Mouse (Mus musculus) MEL (cell line): ENCODE data around the gene Ftcd. TPM values are rescaled to one million over a fixed set of nuclear protein-coding genes. Genes with fewer than 3 reads are reported as not detected.

Experiments used
- DNase-seq: peaks from one replicate; pipeline ENCODE4 v3.0.0; 2011; ENCODE audit warnings: low read depth, low spot score
- H3K27ac ChIP-seq: 2 replicates; pipeline ENCODE4 v1.5.1; 2012; ENCODE audit warnings: low read depth, mild to moderate bottlenecking, control low read depth, low read length, moderate library complexity; ENCODE audit not compliant: control insufficient read depth
- H3K27me3 ChIP-seq, 2 experiments: fragments of 150-350 bp in 1 of 2; sonication (generic) in 1 of 2; 2 replicates each; pipeline ENCODE4 v1.6.1; 2012; ENCODE audit warnings: low read length in 2 of 2, mild to moderate bottlenecking in 2 of 2, improper control_type of control experiment in 1 of 2, moderate library complexity in 1 of 2; ENCODE audit not compliant: insufficient read depth in 2 of 2, control insufficient read depth in 1 of 2
- H3K36me3 ChIP-seq, 2 experiments: 2 replicates each; pipeline ENCODE4 v1.6.1; 2012 to 2014; ENCODE audit warnings: low read length in 2 of 2, improper control_type of control experiment in 1 of 2, inconsistent platforms in 1 of 2, mild to moderate bottlenecking in 1 of 2; ENCODE audit not compliant: insufficient read depth in 2 of 2, control insufficient read depth in 1 of 2
- H3K4me1 ChIP-seq, 2 experiments: fragments of 150-350 bp in 1 of 2; sonication (generic) in 1 of 2; 2 replicates each; pipeline ENCODE4 v1.6.1; 2012; ENCODE audit warnings: low read length in 2 of 2, improper control_type of control experiment in 1 of 2, mild to moderate bottlenecking in 1 of 2; ENCODE audit not compliant: insufficient read depth in 2 of 2, control insufficient read depth in 1 of 2
- H3K4me3 ChIP-seq, 2 experiments: fragments of 150-350 bp in 1 of 2; sonication (generic) in 1 of 2; 2 replicates each; pipeline ENCODE4 v1.5.1; 2012; ENCODE audit warnings: low read depth in 2 of 2, low read length in 2 of 2, mild to moderate bottlenecking in 2 of 2, moderate library complexity in 2 of 2, control low read depth in 1 of 2, improper control_type of control experiment in 1 of 2; ENCODE audit not compliant: control insufficient read depth in 1 of 2, insufficient read depth in 1 of 2
- H3K79me2 ChIP-seq: 2 replicates; pipeline ENCODE4 v1.6.1; 2012; ENCODE audit warnings: mild to moderate bottlenecking, low read length, moderate library complexity; ENCODE audit not compliant: control insufficient read depth, poor library complexity, insufficient read depth
- H3K9ac ChIP-seq: 2 replicates; pipeline ENCODE4 v1.6.1; 2012; ENCODE audit warnings: low read depth, mild to moderate bottlenecking, control low read depth, low read length, moderate library complexity; ENCODE audit not compliant: control insufficient read depth, poor library complexity, severe bottlenecking
- H3K9me3 ChIP-seq: fragments of 150-350 bp; sonication (generic); replicated peaks from 2 replicates; pipeline ENCODE4 v1.6.1; 2012; ENCODE audit warnings: mild to moderate bottlenecking, low read length, improper control_type of control experiment, moderate library complexity; ENCODE audit not compliant: insufficient read depth
- BHLHE40 ChIP-seq: IDR thresholded peaks from 2 replicates; pipeline ENCODE4 v1.6.1; 2012; ENCODE audit warnings: low read depth, mild to moderate bottlenecking, inconsistent platforms, low read length, improper control_type of control experiment, borderline replicate concordance
- CHD1 ChIP-seq: IDR thresholded peaks from 2 replicates; pipeline ENCODE4 v1.6.1; 2012; ENCODE audit warnings: low read depth, mild to moderate bottlenecking, inconsistent platforms, low read length, improper control_type of control experiment
- GATA1 ChIP-seq: IDR thresholded peaks from 2 replicates; pipeline ENCODE4 v1.6.1; 2011; ENCODE audit warnings: low read depth, low read length, improper control_type of control experiment
- HCFC1 ChIP-seq: IDR thresholded peaks from 2 replicates; pipeline ENCODE4 v1.6.1; 2012; ENCODE audit warnings: low read depth, mild to moderate bottlenecking, inconsistent platforms, low read length, improper control_type of control experiment, moderate library complexity
- MAFK ChIP-seq: IDR thresholded peaks from 2 replicates; pipeline ENCODE4 v1.6.1; 2011; ENCODE audit warnings: low read depth, mild to moderate bottlenecking, low read length, improper control_type of control experiment, borderline replicate concordance
- MAX ChIP-seq: IDR thresholded peaks from 2 replicates; pipeline ENCODE4 v1.6.1; 2011; ENCODE audit warnings: low read length, improper control_type of control experiment
- MAZ ChIP-seq: IDR thresholded peaks from 2 replicates; pipeline ENCODE4 v1.6.1; 2012; ENCODE audit warnings: low read depth, mild to moderate bottlenecking, inconsistent platforms, low read length, improper control_type of control experiment
- MYB ChIP-seq: IDR thresholded peaks from 2 replicates; pipeline ENCODE4 v1.6.1; 2011; ENCODE audit warnings: mild to moderate bottlenecking, low read depth, low read length, improper control_type of control experiment
- NRF1 ChIP-seq: IDR thresholded peaks from 2 replicates; pipeline ENCODE4 v1.6.1; 2014; ENCODE audit warnings: low read depth, mild to moderate bottlenecking, inconsistent platforms, low read length, improper control_type of control experiment, moderate library complexity; ENCODE audit not compliant: poor library complexity, insufficient read depth, severe bottlenecking
- POLR2A ChIP-seq, 2 experiments: IDR thresholded peaks; 2 replicates each; pipeline ENCODE4 v1.6.1; 2011 to 2012; ENCODE audit warnings: low read length in 2 of 2, mild to moderate bottlenecking in 2 of 2, control low read depth in 1 of 2, improper control_type of control experiment in 1 of 2, low read depth in 1 of 2, moderate library complexity in 1 of 2; ENCODE audit not compliant: control insufficient read depth in 1 of 2, insufficient read depth in 1 of 2, poor library complexity in 1 of 2
- POLR2AphosphoS5 ChIP-seq: IDR thresholded peaks from 2 replicates; pipeline ENCODE4 v1.6.1; 2012; ENCODE audit warnings: low read depth, borderline replicate concordance, mild to moderate bottlenecking, inconsistent platforms, low read length, moderate library complexity, mixed read lengths
- SIN3A ChIP-seq: IDR thresholded peaks from 2 replicates; pipeline ENCODE4 v1.6.1; 2012; ENCODE audit warnings: low read length, improper control_type of control experiment, inconsistent platforms
- TCF12 ChIP-seq: IDR thresholded peaks from 2 replicates; pipeline ENCODE4 v1.6.1; 2014; ENCODE audit warnings: low read depth, mild to moderate bottlenecking, inconsistent platforms, low read length, improper control_type of control experiment, moderate library complexity
- UBTF ChIP-seq: IDR thresholded peaks from 2 replicates; pipeline ENCODE4 v1.6.1; 2012; ENCODE audit warnings: low read depth, mild to moderate bottlenecking, inconsistent platforms, low read length, improper control_type of control experiment, moderate library complexity, borderline replicate concordance; ENCODE audit not compliant: insufficient read depth
- ZC3H11A ChIP-seq: IDR thresholded peaks from 2 replicates; pipeline ENCODE4 v1.6.1; 2012; ENCODE audit warnings: low read depth, mild to moderate bottlenecking, inconsistent platforms, low read length, improper control_type of control experiment
- ZMIZ1 ChIP-seq: IDR thresholded peaks from 2 replicates; pipeline ENCODE4 v1.6.1; 2012; ENCODE audit warnings: low read depth, mild to moderate bottlenecking, inconsistent platforms, low read length, improper control_type of control experiment, moderate library complexity
- polyA plus RNA-seq, 2 experiments: library from polyadenylated mRNA; stranded (reverse) in 1 of 2; unstranded in 1 of 2; fragments of >175 nt in 1 of 2; fragments of >200 nt in 1 of 2; gene quantifications; 2 replicates each; pipeline versions ENCODE4 v1.2.1 to v1.2.4; 2012; ENCODE audit warnings: low replicate concordance in 2 of 2, low read depth in 1 of 2; ENCODE audit not compliant: insufficient read length in 2 of 2, insufficient read depth in 1 of 2, missing spikeins in 1 of 2
- total RNA-seq: library from RNA; depleted of rRNA; stranded (reverse); fragments of 300-350 nt; gene quantifications from 2 replicates; pipeline ENCODE4 v1.2.3, GENCODE M21; 2012

The Ftcd gene
- total and polyA plus RNA-seq, 3 experiments = not detected

- no peak for TF ChIP-seq ZC3H11A
- no peak for TF ChIP-seq MAX
- TF ChIP-seq POLR2AphosphoS5 = no peak
- TF ChIP-seq BHLHE40 = no peak
- TF ChIP-seq POLR2A (IDR thresholded peaks at IDR 0.05; ENCODE audit: control insufficient read depth in 1 of 2, insufficient read depth in 1 of 2, low read depth in 1 of 2, low read length in 2 of 2, poor library complexity in 1 of 2) = no peak
- TF ChIP-seq NRF1 = no peak
- no peak for TF ChIP-seq HCFC1
- no peak for TF ChIP-seq TCF12
- no peak for TF ChIP-seq MYB
- no peak for TF ChIP-seq MAFK
- TF ChIP-seq CHD1 = no peak
- TF ChIP-seq SIN3A = no peak
- no peak for TF ChIP-seq GATA1
- Histone ChIP-seq H3K27ac (no peak overlapping the region), H3K9ac (no peak overlapping the region), H3K79me2 (no peaks in the 10 kb centered on the region), H3K27me3 (no peaks in the 10 kb centered on the region), H3K36me3 (peaks cover 2 to 11% of the 10 kb centered on the region in 2 experiments; a peak in 3 of 4 replicates), H3K4me1 (0 out of 4 replicates have a peak, but pooled peaks cover 0 to 5% of the 10 kb centered on the region in 2 experiments), H3K4me3 (no peak overlapping the region), H3K9me3 (no peaks in the 10 kb centered on the region)
- DNase-seq = no peak
Observed at GRCm38 (mm10) chr10:76541336-76542085, 33.9 kb upstream of the Ftcd start.

- DNase-seq = peak; percentile 28
Observed at GRCm38 (mm10) chr10:76542636-76543375, 32.6 kb upstream of the Ftcd start.

More at GRCm38 (mm10) chr10:76542636-76543375, 32.6 kb upstream of the Ftcd start:
- H3K27ac ChIP-seq = no peak overlapping the region; the same call in 1 of the 2 replicates
- 0 out of 4 replicates have a peak, but pooled peaks cover 0 to 5% of the 10 kb centered on the region in 2 experiments for H3K4me1 ChIP-seq
- H3K27me3 ChIP-seq = no peaks in the 10 kb centered on the region
- no peak overlapping the region for H3K4me3 ChIP-seq
- no peak overlapping the region for H3K9ac ChIP-seq
- H3K9me3 ChIP-seq = no peaks in the 10 kb centered on the region
- H3K36me3 ChIP-seq = peaks cover 2 to 9% of the 10 kb centered on the region in 2 experiments; a peak in 3 of 4 replicates
- TF ChIP-seq ZC3H11A (no peak), UBTF (no peak), CHD1 (no peak), HCFC1 (no peak), BHLHE40 (no peak), ZMIZ1 (no peak), MAZ (no peak), SIN3A (no peak)
- no peaks in the 10 kb centered on the region for H3K79me2 ChIP-seq
